Mouse (Mus musculus): ENCODE data around the gene Srek1ip1.

DNA sequence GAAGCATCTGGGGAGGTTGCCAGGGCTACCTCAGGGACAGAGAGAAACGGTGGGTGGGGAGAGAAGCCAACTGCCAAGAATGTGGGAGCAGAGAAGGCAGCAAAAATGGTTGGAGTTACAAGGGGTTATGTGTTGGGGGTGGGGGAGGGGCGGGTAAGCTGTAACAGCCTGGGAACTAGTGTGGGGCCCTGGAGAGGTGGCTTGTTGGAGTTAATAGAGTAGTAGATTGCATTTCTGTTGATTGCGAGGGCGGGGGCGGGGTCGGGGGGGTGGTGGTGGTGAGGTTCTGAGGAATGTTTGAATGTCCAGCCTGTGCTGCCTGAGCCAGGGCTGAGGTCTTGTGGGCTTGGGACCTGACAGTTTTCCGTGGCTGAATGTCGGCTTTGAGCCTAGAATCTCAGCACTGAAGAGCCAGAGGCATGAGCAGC lies 30.1 kb downstream of the Srek1ip1 start:
- TF ChIP-seq POLR2A (IDR thresholded peaks at IDR 0.05; ENCODE audit: extremely low read depth, insufficient read depth, low read length), result no peak
- TF ChIP-seq CTCF (IDR thresholded peaks at IDR 0.05; ENCODE audit: low read depth, low read length), result no peak

All from liver, adult 2 months (tissue).